Mouse (Mus musculus) spleen, adult 2 months (tissue): ENCODE data around the gene Bcat1. TPM values are rescaled to one million over a fixed set of nuclear protein-coding genes. Genes with fewer than 3 reads are reported as not detected.

Source experiments
- DNase-seq, 2 experiments: peaks; one replicate each; pipeline versions ENCODE4 v3.0.0 to v3.0.0-alpha.2; 2012 to 2021; ENCODE audit warnings: low spot score in 2 of 2, low read depth in 1 of 2
- H3K27ac ChIP-seq: fragments of 200-500 bp; 2 replicates; pipeline ENCODE4 v1.5.1; 2012; ENCODE audit warnings: low read length, inconsistent platforms; ENCODE audit not compliant: insufficient read depth
- H3K27me3 ChIP-seq: fragments of 200-500 bp; 2 replicates; pipeline ENCODE4 v1.6.1; 2012; ENCODE audit warnings: mild to moderate bottlenecking, moderate library complexity, low read length, inconsistent platforms; ENCODE audit not compliant: control insufficient read depth, insufficient read depth
- H3K36me3 ChIP-seq: fragments of 200-500 bp; 2 replicates; pipeline ENCODE4 v1.6.1; 2012; ENCODE audit warnings: mild to moderate bottlenecking, low read length, inconsistent platforms; ENCODE audit not compliant: control insufficient read depth, insufficient read depth
- H3K4me1 ChIP-seq: fragments of 200-500 bp; 2 replicates; pipeline ENCODE4 v1.6.1; 2011; ENCODE audit warnings: inconsistent platforms; ENCODE audit not compliant: control insufficient read depth, insufficient read depth, insufficient read length
- H3K4me3 ChIP-seq: fragments of 200-500 bp; 2 replicates; pipeline ENCODE4 v1.5.1; 2011; ENCODE audit warnings: mild to moderate bottlenecking, inconsistent platforms; ENCODE audit not compliant: insufficient read depth, insufficient read length; ENCODE audit errors: extremely low read depth
- CTCF ChIP-seq: fragments of 200-500 bp; IDR thresholded peaks from 2 replicates; pipeline ENCODE4 v1.5.1; 2011; ENCODE audit warnings: mild to moderate bottlenecking, inconsistent platforms; ENCODE audit not compliant: insufficient read depth, insufficient read length, insufficient replicate concordance; ENCODE audit errors: extremely low read depth
- POLR2A ChIP-seq: fragments of 200-500 bp; IDR thresholded peaks from 2 replicates; pipeline ENCODE4 v1.6.1; 2011; ENCODE audit warnings: low read depth, low read length, inconsistent platforms
- WGBS: fragments of 180-500 bp; shearing (Covaris S2); methylation state at CpG from one replicate; pipeline ENCODE4 v1.1.7; 2018; 5-methylcytosine and 5-hydroxymethylcytosine counted together
- polyA plus RNA-seq: library from polyadenylated mRNA; depleted of rRNA; stranded (reverse); fragments of >200 nt; gene quantifications from 2 replicates; pipeline ENCODE4 v1.2.3, GENCODE M21; 2012; rRNA removed

Bcat1 gene
- polyA plus RNA-seq, 1 experiment: 0.32 TPM

GRCm38 (mm10) chr6:144952885-144953284, 123.1 kb downstream of the Bcat1 start:
- TF ChIP-seq CTCF: no peak
- no peak for DNase-seq
- Histone ChIP-seq H3K27ac (no peak overlapping the region), H3K4me3 (no peak overlapping the region), H3K36me3 (no peaks in the 10 kb centered on the region), H3K27me3 (no peaks in the 10 kb centered on the region), H3K4me1 (no peaks in the 10 kb centered on the region)
- WGBS: 84% methylated on average over 6 of the region's 6 CpGs

- no peak for DNase-seq
- Histone ChIP-seq H3K27ac (no peak overlapping the region), H3K4me1 (no peaks in the 10 kb centered on the region), H3K27me3 (no peaks in the 10 kb centered on the region), H3K4me3 (no peak overlapping the region), H3K36me3 (no peaks in the 10 kb centered on the region)
- TF ChIP-seq POLR2A (no peak), CTCF (no peak)
- 85% methylated on average over 10 of the region's 10 CpGs for WGBS
Observed at GRCm38 (mm10) chr6:144944435-144945365, 131.3 kb downstream of the Bcat1 start.

Other genes with a start within 250 kb of the Bcat1 start
- gene Lrmp, start 39.5 kb upstream of the Bcat1 start, polyA plus RNA-seq: 120 and 145 TPM in 2 replicates
- 0.09 and 0.16 TPM in 2 replicates for gene Casc1, start 134.8 kb upstream of the Bcat1 start, polyA plus RNA-seq
- 1.5 and 2.3 TPM in 2 replicates for gene Etfrf1, start 134.9 kb upstream of the Bcat1 start, polyA plus RNA-seq
- 11.1 and 14.1 TPM in 2 replicates for gene Kras, start 174.1 kb upstream of the Bcat1 start, polyA plus RNA-seq